Mouse (Mus musculus) cerebellum, adult 9-11 months (tissue): Measurements from ENCODE around the gene Rpl11.
A peak's percentile ranks its signal among the peaks of the same experiment; 100 is the strongest.
"Not testable (repeated sequence)": the region's sequence is repeated elsewhere in the genome, so short reads cannot be mapped to it uniquely, and the experiment has no call there.

Experiments used
- DNase-seq: peaks from one replicate; pipeline ENCODE4 v3.0.0; 2022

Rpl11 gene

DNA sequence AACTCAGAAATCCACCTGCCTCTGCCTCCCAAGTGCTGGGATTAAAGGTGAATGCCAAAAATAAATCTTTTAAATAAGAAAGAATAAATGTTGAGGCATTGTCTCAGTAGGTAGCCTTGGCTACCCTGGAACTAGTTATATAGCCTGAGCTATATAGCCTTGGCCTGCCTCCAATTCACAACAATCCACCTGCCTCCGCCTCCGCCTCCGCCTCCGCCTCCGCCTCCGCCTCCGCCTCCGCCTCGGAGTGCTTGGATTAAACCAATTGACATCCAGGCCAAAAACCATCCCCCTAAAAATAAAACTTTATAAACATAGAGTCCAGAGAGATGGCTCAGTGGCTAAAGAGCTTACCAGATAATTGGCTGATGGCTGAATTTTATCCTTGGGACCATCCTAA is 30.3 kb downstream of the Rpl11 start:
- peak; percentile 24 for DNase-seq

DNA sequence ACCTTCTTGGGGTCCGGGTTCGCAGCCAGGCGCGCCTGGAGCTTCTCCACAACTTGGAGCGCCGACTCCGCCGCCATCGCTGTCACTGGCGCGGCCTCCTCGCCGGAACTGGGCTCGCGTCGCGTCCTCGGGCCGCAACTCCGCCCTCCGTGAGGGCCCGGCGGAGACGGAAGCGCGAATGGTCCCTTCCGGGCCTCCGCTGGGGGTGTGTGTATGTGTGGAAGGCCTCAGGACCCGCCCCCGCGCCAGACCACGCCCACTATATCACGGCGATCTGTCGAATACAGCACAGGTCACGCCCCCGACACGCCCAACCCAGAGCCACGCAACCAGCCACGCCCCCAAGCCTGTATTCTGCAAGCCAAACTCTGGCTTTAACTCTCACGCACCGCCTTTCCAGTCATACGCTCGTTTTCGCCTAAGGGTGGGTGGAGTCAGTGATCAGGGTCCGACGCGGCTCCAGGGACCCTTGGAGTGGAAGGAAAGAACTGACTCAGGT is 31.6 kb downstream of the Rpl11 start, which contains the start of gene Eloa:
TSS of gene Eloa (minus strand) at position 215 of the 499 bp plus-strand sequence.
- DNase-seq, result peak; percentile 98

- peak; percentile 9 for DNase-seq
Measured at GRCm38 (mm10) chr4:136020743-136021548, 32.3 kb downstream of the Rpl11 start.

DNA sequence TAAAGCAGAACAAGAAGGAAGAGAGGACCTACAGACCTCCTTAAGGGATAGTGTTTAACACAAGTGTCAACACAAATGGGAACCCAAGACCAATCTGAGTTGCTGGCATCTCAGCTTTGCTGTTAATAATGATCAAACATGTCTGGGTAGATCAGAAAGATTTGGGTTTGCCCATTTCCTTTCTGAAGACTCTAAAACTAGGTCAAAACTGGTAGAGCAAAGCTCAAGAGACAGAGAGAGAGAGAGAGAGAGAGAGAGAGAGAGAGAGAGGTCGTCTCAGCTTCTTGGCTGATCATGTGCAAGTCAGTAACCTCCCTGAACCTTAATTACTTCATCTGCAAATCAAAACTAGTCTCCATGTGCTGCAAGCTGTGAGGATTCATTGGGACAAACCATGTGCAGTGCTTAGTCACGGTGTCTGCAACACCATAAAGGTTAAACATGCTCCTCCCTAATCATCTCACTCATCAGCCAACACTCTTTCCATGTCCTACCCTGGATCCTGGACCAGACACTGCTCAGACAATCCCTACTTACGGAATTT is 37.1 kb downstream of the Rpl11 start:
- no peak for DNase-seq

GRCm38 (mm10) chr4:136010586-136010985 is 42.6 kb downstream of the Rpl11 start:
- no peak for DNase-seq

DNA sequence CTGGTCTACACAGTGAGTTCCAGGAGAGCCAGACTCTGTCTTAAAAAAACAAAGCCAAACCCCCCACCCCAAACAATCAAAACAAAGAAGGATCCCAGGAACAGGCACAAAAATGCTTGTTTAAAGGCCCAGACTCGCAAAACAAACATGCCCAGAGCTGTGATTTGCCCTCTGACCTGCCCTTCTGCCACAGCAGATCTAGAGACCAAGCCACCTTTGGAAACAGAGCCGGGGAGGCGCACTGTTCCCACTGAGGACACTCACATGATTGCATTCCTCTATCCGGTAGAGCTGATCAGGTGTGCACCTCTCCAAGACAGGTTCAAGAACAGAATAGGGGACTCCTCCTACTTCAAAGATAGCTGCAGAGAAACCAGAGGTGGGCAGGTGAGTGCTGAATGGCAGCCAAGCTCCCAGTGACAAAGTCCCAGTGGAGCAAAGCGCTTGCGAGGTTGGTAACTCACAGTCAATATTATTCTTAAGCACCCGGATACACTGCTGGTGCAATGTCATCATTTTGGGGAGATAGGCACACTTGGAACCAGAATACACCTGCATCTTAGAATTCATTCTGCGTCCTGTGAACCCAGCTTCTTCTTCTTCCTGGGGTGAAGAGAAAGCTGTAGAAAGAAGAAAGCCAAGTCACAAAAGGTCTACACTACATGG is 44.3 kb downstream of the Rpl11 start:
- no peak for DNase-seq

- no peak for DNase-seq
Measured at GRCm38 (mm10) chr4:136006821-136007220, 46.4 kb downstream of the Rpl11 start.

DNA sequence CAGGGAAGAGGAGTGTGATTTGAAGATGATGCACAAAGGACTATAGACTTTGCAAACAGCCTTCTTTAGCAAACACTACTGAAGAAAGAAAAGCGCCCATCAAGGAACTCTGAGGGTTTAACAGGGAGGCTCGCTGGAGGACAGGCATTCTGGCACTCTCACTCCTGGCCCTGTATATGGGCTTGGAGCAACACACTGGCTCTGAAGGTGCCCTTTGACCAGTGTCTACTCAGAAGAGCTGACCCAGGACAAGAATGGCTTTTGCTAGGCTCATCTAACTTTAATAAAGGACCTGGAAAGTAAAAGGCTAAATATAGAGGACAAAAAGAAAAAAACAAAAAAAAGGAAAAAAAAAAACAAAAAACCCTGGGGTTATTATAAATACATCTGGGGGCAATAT is 48.3 kb downstream of the Rpl11 start:
- DNase-seq, result no peak

GRCm38 (mm10) chr4:136004107-136004675 is 49.0 kb downstream of the Rpl11 start:
- DNase-seq, result no peak

GRCm38 (mm10) chr4:135995118-135995517 is 58.1 kb downstream of the Rpl11 start:
- DNase-seq, result no peak

- no peak for DNase-seq
Measured at GRCm38 (mm10) chr4:135993941-135994340, 59.3 kb downstream of the Rpl11 start.

DNA sequence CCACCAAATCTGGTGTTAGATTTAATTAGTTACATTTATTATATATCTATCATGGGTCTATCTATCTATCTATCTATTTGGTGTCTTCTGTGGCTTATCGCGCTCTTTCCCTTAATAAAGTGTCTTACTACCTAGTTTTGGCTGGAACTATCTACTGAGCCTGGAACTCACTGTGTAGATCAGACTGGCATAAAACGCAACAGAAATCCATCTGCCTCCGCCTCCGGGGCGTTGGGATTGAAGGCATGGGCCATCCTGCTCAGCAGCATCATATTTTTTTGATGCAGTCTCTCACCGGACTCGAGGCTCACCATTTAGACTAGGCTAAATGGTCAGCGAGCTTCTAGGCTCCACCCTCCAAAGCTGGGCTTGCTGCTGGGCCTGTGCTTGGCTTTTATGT is 65.5 kb downstream of the Rpl11 start:
- DNase-seq, result peak; percentile 50

GRCm38 (mm10) chr4:135986943-135987710 is 66.1 kb downstream of the Rpl11 start, which contains the start of gene Pithd1:
Gene Pithd1 (minus strand): TSS chr4:135987264.
- peak; percentile 94 for DNase-seq

DNA sequence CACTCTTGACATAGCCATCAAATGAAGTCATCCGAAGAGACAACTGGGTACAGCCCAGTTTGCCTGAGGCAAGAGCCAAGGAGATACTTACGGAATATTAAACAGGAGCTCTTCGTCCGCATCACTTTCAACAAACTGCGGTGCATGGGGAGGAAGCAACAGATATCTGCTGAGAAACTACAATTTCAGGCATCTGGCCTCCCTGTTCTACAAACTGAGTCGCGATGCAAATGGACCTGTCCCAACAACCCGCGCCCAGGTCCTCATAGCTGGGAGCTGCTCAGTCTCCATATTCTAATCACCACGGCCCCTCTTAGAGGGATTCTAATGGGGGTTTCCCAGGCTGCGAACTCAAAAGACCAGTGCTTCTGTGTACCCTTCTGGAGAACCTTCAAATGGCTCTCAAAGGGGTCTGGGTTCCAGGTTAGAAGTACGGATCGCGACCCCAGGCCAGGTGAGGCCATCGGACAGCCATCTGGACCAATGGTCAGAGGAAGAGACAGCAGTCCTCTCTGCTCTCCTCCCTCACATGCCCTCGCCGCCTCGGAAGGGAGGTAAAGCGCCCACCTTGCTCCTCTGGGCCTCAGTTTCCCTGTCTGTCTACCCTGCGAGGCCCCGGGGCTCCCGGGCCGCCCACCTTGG is 66.8 kb downstream of the Rpl11 start:
- no peak for DNase-seq

DNA sequence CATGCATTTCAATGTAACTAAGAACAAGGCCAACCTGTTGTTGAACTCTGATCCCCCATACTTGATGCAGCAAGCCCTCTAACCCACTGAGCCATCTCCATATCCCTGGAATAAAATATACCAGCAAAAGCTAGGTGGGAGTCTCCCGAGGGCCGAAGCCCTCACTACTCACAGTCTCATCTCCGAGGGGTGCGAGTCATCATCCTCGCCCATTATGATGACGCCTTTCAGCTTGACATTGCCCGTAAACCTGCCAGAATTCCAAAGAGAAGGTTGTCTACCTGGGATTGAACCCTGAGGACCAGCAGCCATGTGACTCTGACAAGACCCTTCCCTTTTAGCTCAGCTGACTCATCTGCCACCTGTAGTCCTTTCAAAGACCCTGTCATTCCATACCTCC is 67.5 kb downstream of the Rpl11 start:
- DNase-seq, result no peak

GRCm38 (mm10) chr4:135985193-135985592 is 68.0 kb downstream of the Rpl11 start:
- DNase-seq, result no peak

DNA sequence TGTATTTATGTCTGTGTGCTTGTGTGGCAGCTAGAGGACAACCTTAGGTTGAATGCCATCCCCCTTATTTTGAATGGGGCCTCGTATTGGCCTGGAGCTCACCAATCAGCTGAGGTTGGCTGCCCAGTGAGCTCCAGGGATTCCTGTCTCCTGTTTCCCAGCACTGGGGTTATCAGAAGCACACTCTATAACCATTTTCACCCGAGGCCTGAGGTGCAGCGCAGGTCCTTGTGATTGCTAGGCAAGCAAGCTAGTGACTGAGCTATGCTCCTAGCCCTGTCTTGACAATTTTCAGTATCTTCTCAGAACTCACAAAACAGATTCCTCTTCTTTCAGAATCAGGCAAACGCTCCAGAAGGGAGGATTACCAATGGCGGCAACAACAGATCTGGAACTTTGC is 68.7 kb downstream of the Rpl11 start:
- DNase-seq, result no peak

DNA sequence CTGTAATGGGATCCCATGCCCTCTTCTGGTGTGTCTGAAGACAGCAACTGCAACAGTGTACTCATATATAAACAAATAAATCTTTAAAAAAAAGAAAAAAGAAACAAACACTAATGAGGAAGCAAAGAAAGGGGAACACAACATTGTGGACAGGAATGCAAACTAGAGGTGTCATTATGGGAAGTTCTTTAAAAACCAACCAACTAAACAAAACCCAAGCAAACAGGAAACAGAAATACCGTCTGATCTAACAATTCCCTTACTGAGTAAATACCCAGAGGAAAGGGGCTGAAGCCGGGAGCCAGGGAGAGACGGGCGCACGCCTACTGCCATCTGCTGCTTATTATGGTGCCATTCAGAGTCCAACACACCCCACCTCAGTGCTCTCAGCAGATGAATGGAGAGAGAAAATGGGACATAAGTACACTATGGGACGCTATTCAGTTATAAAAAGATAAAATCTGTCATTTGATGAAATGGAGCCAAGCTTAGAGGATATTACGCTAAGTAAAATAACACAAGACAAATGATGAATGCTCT is 71.6 kb downstream of the Rpl11 start:
- peak; percentile 54 for DNase-seq

- DNase-seq, result not testable (repeated sequence)
Measured at GRCm38 (mm10) chr4:135980223-135980622, 73.0 kb downstream of the Rpl11 start.
